Mouse (Mus musculus) testis, adult 2 months (tissue): Measurements from ENCODE around the gene Mark2. TPM values are rescaled to one million over a fixed set of nuclear protein-coding genes. Genes with fewer than 3 reads are reported as not detected.

Source experiments
- H3K27ac ChIP-seq: fragments of 200-500 bp; 2 replicates; pipeline ENCODE4 v1.5.1; 2012; ENCODE audit warnings: low read depth, low read length; ENCODE audit not compliant: control insufficient read depth, insufficient read depth
- H3K27me3 ChIP-seq: fragments of 200-500 bp; 2 replicates; pipeline ENCODE4 v1.6.1; 2012; ENCODE audit warnings: mild to moderate bottlenecking, low read length, moderate library complexity; ENCODE audit not compliant: control insufficient read depth, insufficient read depth
- H3K36me3 ChIP-seq: fragments of 200-500 bp; 2 replicates; pipeline ENCODE4 v1.6.1; 2012; ENCODE audit warnings: mild to moderate bottlenecking, low read length; ENCODE audit not compliant: control insufficient read depth, insufficient read depth
- H3K4me1 ChIP-seq: fragments of 200-500 bp; 2 replicates; pipeline ENCODE4 v1.6.1; 2012; ENCODE audit warnings: low read length; ENCODE audit not compliant: control insufficient read depth, insufficient read depth
- H3K4me3 ChIP-seq: fragments of 200-500 bp; 2 replicates; pipeline ENCODE4 v1.5.1; 2012; ENCODE audit warnings: low read depth, mild to moderate bottlenecking, low read length, moderate library complexity, mixed read lengths; ENCODE audit not compliant: control insufficient read depth
- CTCF ChIP-seq: fragments of 200-500 bp; IDR thresholded peaks from 2 replicates; pipeline ENCODE4 v1.5.1; 2012; ENCODE audit warnings: low read depth, mild to moderate bottlenecking, inconsistent platforms, low read length, moderate library complexity; ENCODE audit not compliant: control insufficient read depth, insufficient read depth, insufficient replicate concordance
- POLR2A ChIP-seq: fragments of 200-500 bp; IDR thresholded peaks from 2 replicates; pipeline ENCODE4 v1.6.1; 2012; ENCODE audit warnings: low read depth, mild to moderate bottlenecking, inconsistent platforms, low read length, moderate library complexity; ENCODE audit not compliant: control insufficient read depth
- polyA plus RNA-seq: library from polyadenylated mRNA; depleted of rRNA; stranded (reverse); fragments of >200 nt; gene quantifications from 2 replicates; pipeline ENCODE4 v1.2.3, GENCODE M21; 2012; rRNA removed

Gene Mark2
- polyA plus RNA-seq, 1 experiment = 108 TPM

DNA sequence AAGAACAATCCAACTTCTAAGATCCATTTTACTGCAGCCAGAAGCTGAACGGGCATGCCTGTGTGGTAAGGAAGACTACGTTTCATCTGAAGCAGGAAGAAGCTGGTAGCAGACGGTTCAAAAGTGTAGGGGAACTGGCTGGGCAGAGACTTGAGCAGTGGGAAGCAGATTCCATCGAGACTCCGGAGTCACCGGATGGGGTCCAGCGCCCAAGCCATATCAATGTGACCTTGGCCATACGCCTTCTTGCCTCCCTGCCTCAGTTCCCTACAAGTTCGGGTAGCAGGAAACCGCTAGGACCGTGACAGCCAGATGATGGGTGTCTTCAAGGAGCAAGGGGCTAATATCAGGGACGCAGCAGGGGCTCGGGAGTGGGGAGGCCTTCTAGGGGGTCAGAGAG, 101.4 kb downstream of the Mark2 start:
- no peaks in the 10 kb centered on the region for H3K36me3 ChIP-seq
- peak overlapping the region; percentile 20; the same call in 1 of the 2 replicates for H3K27ac ChIP-seq
- peaks cover 8% of the 10 kb centered on the region for H3K4me1 ChIP-seq
- H3K27me3 ChIP-seq = no peaks in the 10 kb centered on the region
- H3K4me3 ChIP-seq = peak overlapping the region; percentile 86
- TF ChIP-seq CTCF (no peak), POLR2A (no peak)

DNA sequence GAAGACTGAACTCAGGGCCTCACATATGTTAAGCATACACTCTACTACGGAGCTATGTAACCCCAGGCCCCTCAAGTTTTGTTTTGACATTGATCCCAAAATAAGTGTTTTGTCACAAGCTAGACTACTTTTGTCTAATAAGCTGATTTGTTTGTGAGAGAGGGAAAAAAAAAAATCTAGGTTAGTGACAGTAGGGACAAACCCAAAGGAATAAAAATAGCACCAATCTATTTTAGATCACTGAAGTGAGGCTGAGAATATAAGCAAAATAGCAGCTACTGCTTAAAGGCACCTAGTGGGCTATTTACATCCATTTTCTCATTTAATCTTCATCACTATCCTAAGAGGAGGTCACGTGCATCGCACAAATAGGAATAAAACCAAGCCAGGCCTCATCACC, 102.1 kb downstream of the Mark2 start:
- Histone ChIP-seq H3K4me3 (peak overlapping the region; percentile 86), H3K36me3 (no peaks in the 10 kb centered on the region; the same call in 1 of the 2 replicates), H3K27me3 (no peaks in the 10 kb centered on the region), H3K4me1 (peaks cover 8% of the 10 kb centered on the region), H3K27ac (no peak overlapping the region)
- TF ChIP-seq POLR2A = no peak
- TF ChIP-seq CTCF = no peak

DNA sequence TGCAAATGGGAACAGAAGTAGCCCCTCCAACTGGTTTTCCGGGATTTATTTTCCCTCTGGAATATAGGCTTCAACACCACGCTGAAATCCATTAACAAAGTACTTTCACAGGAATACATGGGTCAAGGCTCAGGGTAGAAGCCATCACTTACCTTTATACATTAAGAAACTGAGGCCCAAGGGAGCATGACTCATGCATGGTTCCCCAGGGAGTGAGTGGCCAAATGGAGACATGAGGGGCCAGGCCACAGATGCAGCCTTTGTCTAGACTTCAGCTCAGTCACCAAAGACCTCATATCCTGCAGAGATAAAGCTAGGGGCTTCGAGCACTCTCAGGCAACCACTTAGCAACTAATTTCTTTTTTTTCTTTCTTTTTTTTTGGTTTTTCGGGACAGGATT, 104.9 kb downstream of the Mark2 start:
- Histone ChIP-seq H3K4me1 (peaks cover 4% of the 10 kb centered on the region; the same call in 1 of the 2 replicates), H3K36me3 (peaks cover 1% of the 10 kb centered on the region; the same call in 1 of the 2 replicates), H3K4me3 (no peak overlapping the region), H3K27me3 (no peaks in the 10 kb centered on the region), H3K27ac (no peak overlapping the region)
- TF ChIP-seq CTCF (no peak), POLR2A (no peak)

DNA sequence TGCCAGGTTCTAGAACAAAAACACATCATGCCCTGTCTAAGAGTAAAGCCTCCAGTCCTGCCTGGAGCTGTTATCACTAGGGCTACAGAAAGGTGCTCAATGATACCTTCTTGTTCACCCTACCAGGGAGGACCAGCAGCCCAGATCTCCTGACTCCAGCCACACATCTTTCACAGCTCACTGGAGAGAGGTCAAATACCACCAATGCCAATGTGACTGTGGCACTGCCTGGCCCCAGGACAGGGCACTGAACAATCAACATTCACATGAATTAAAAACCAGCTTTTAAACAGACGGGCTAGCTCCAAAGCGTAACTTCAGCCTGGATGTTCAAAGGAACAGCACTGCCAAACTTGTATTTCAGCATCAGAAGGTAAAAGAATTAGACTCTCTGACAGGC, 105.6 kb downstream of the Mark2 start:
- Histone ChIP-seq H3K4me3 (no peak overlapping the region), H3K27ac (no peak overlapping the region), H3K36me3 (peaks cover 1% of the 10 kb centered on the region; the same call in 1 of the 2 replicates), H3K4me1 (no peaks in the 10 kb centered on the region; the same call in 1 of the 2 replicates), H3K27me3 (no peaks in the 10 kb centered on the region)
- TF ChIP-seq CTCF = no peak
- no peak for TF ChIP-seq POLR2A

DNA sequence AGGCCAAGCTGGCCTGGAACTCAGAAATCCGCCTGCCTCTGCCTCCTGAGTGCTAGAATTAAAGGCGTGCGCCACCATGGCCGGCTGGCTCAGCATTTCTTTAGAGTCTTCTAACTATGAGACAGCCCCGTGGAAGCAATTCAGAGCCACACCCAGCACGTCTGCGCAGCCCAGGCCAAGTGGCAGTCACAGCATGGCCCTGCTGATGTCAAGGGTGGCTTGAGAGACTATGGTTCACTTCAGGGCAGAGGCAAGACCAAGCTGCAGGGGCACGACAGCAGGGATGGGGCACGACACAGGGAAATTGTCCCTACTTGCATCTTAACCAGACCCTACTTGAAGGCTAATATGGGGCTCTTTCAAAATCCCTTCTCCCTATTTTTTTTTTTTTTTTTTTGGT, 106.2 kb downstream of the Mark2 start:
- Histone ChIP-seq H3K4me3 (no peak overlapping the region), H3K36me3 (peaks cover 1% of the 10 kb centered on the region; the same call in 1 of the 2 replicates), H3K4me1 (no peaks in the 10 kb centered on the region; the same call in 1 of the 2 replicates), H3K27ac (no peak overlapping the region), H3K27me3 (no peaks in the 10 kb centered on the region)
- TF ChIP-seq CTCF (no peak), POLR2A (no peak)

DNA sequence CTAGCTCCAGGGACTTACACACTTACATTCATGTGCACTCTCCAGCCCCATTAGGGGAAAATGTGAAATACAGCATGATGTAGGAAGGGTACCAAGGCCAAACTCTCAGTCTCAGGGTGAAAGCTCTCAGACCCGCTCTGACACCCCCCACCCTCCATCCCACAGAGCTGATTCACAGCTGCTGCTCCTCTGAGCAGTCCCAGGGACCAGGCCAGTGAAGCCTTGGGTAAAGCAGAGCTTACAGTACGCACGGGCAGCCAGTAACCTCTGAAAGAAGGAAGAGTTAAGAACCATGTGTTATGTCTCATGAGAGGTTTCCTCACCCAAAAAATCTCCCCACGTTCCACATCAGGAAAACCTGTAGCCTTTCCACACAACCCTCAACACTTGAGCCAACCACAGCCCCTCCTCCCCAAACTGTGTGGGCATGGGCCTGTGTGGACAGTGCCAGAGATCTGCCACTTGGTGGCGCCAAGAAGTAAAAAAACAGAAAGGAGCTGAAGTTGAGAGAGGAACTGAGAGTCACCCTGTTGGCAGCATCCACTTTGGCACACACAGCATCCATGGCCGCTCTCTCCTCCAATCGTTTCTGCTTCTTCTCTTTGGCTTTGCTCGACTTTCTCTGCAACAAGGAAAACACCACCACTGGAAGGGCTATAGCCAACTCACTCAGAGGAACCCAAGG, 107.0 kb downstream of the Mark2 start:
- H3K36me3 ChIP-seq = peaks cover 1% of the 10 kb centered on the region; the same call in 1 of the 2 replicates
- TF ChIP-seq CTCF (peak; percentile 63; the same call in 1 of the 2 replicates), POLR2A (no peak)
- no peak overlapping the region for H3K4me3 ChIP-seq
- H3K27me3 ChIP-seq = no peaks in the 10 kb centered on the region
- no peak overlapping the region for H3K27ac ChIP-seq
- H3K4me1 ChIP-seq = no peaks in the 10 kb centered on the region; the same call in 1 of the 2 replicates

DNA sequence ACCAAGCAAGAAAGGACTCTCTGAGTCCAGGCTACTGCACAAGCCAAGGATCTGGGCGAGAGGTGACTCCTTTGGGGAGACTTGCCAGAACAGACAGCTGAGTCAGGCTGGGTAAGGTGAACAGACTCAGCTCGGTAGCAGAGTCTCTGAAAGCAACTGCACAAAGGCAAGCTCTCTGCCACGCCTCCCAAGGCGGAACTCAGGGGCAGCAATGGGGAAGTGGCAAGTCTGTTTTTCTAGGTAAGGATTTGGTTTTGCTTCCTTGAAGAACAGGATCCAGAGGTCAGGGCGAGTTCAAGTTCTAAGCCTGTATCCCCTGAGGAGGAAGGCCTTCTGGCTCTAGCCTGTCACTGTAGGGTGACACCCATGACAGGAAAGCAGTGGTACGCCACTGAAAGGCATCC, 115.1 kb downstream of the Mark2 start:
- Histone ChIP-seq H3K27ac (no peak overlapping the region), H3K4me3 (no peak overlapping the region), H3K27me3 (no peaks in the 10 kb centered on the region), H3K36me3 (peaks cover 2% of the 10 kb centered on the region), H3K4me1 (peaks cover 2% of the 10 kb centered on the region; the same call in 1 of the 2 replicates)
- no peak for TF ChIP-seq POLR2A
- no peak for TF ChIP-seq CTCF

Other genes with a start within 250 kb of the Mark2 start
- gene Flrt1, start 236.1 kb downstream of the Mark2 start, polyA plus RNA-seq = 2.3 and 3.1 TPM in 2 replicates
- 49.4 and 49.9 TPM in 2 replicates for gene Otub1, start 135.5 kb downstream of the Mark2 start, polyA plus RNA-seq
- 117 and 148 TPM in 2 replicates for gene Cox8a, start 124.2 kb downstream of the Mark2 start, polyA plus RNA-seq
- 61.5 and 69.3 TPM in 2 replicates for gene Naa40, start 100.7 kb downstream of the Mark2 start, polyA plus RNA-seq
- 3.6 and 4.1 TPM in 2 replicates for gene Rcor2, start 74.5 kb downstream of the Mark2 start, polyA plus RNA-seq
- gene Spindoc, start 41.1 kb upstream of the Mark2 start, polyA plus RNA-seq = 63.6 and 70.6 TPM in 2 replicates
- gene 2700081O15Rik, start 75.8 kb upstream of the Mark2 start, polyA plus RNA-seq = 1.9 and 2.4 TPM in 2 replicates
- 70.5 and 88.7 TPM in 2 replicates for gene Rtn3, start 141.4 kb upstream of the Mark2 start, polyA plus RNA-seq
- gene Atl3, start 152.2 kb upstream of the Mark2 start, polyA plus RNA-seq = 188 and 193 TPM in 2 replicates
- gene Pla2g16, start 215.6 kb upstream of the Mark2 start, polyA plus RNA-seq = 2.1 and 2.3 TPM in 2 replicates